Mouse (Mus musculus) bone marrow, adult 2 months (tissue): ENCODE data around the gene Prlh.

Experiments
- CTCF ChIP-seq: fragments of 200-500 bp; IDR thresholded peaks from 2 replicates; pipeline ENCODE4 v1.5.1; 2011; ENCODE audit warnings: low read length, control low read depth; ENCODE audit not compliant: control insufficient read depth, insufficient read depth
- POLR2A ChIP-seq: fragments of 200-500 bp; IDR thresholded peaks from 2 replicates; pipeline ENCODE4 v1.6.1; 2011; ENCODE audit warnings: low read depth, mild to moderate bottlenecking, control low read depth, low read length, borderline replicate concordance; ENCODE audit not compliant: control insufficient read depth

DNA sequence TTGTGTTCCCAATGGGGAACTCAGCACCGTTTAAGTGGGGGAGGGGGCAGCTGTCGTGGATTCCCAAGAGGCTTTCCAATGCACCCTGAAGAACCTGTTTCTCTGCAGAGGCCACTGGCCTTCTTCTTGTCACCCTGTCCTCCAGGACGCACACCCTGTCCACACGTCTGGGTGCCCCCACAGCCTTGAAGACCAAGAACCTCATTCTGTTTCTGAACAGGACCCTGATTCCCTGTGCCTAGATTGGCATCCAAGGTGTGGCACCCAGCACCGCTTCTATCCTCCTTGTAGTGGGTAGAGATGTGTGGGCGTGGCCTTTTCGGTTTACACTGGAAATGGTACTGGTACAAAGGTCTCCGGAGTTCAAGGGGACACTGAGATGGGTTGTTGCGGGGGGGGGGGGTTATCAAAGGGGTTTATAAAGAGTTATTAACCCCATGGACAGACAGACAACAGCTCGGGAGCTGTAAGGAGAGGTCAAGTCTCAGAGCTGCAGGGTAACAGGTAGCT lies 17.0 kb downstream of the Prlh start:
- no peak for TF ChIP-seq CTCF
- TF ChIP-seq POLR2A = no peak
